Mouse (Mus musculus) G1E (cell line): ENCODE results near the gene Gm15737.

Experiments used
- CTCF ChIP-seq: IDR thresholded peaks from 2 replicates; pipeline ENCODE4 v1.5.1; 2012; ENCODE audit warnings: low read depth, low read length, inconsistent platforms, mixed read lengths
- GATA1 ChIP-seq: IDR thresholded peaks from 2 replicates; pipeline ENCODE4 v1.6.1; 2012; ENCODE audit warnings: borderline replicate concordance, low read length, inconsistent platforms, mixed read lengths

- TF ChIP-seq CTCF: no peak
- no peak for TF ChIP-seq GATA1
These were observed 40.0 kb upstream of the Gm15737 start for GRCm38 (mm10) chr6:92829148-92829547.
